Mouse (Mus musculus) adrenal gland, adult (tissue): ENCODE measurements around the gene Ddx27.
A peak's percentile ranks its signal among the peaks of the same experiment; 100 is the strongest.

Experiments used
- DNase-seq, 2 experiments: peaks; one replicate each; pipeline ENCODE4 v3.0.0; 2022 to 2023; ENCODE audit warnings: low spot score in 1 of 2; ENCODE audit not compliant: inconsistent age in 2 of 2

Ddx27 gene

DNA sequence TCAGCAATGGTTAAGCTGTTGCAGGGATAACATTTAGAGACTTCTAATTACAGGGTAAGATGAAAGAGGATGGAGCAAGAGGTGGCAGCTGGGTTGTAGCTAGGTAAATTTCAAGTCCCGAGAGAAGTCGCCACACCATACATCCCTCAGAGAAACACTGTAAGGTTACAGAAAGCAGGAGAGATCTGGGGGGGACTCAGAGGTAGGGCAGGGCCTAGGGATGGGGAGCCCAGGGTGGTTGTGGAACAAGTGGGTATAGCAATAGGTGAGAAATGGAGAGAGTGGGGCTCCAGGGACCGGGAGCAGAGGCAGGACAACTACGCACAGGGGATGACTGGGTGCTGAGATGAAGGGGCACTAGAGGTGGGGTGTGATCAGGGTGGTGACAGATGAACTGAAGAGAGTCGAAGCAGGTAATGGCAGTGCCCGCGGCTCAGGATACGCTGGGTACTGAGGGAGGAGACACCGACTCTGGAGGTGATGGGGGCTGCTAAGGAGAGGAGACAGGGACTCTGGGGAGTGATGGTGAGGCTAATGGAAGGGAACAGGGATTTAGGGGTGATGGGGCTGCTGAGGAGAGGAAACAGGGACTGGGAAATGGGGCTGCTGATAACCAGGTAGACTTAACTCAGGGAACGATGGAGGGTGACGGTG is 46.5 kb downstream of the Ddx27 start:
- peak; percentile 43 to 76 for DNase-seq

DNA sequence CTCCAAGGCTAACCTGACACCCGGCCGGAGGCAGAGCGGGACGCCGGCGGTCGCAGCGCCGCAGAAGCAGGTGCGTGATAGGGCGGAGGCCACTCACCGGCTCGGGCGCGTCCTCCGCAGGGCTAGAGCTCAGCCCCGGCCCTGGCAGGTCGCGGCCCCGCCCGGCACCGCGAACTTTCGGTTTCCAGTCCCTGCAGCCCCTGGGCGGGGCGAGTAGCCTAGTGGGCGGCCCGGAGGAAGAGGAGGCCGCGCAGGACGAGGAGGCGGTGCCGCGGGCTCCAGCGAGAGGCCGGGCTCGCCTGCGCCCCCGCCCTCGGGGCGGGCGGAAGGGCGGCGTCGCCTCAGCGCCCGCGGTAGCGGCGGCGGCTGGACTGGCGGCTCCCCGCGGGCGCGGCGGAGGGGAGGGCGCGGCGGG is 47.5 kb downstream of the Ddx27 start:
- peak; percentile 98 for DNase-seq

DNA sequence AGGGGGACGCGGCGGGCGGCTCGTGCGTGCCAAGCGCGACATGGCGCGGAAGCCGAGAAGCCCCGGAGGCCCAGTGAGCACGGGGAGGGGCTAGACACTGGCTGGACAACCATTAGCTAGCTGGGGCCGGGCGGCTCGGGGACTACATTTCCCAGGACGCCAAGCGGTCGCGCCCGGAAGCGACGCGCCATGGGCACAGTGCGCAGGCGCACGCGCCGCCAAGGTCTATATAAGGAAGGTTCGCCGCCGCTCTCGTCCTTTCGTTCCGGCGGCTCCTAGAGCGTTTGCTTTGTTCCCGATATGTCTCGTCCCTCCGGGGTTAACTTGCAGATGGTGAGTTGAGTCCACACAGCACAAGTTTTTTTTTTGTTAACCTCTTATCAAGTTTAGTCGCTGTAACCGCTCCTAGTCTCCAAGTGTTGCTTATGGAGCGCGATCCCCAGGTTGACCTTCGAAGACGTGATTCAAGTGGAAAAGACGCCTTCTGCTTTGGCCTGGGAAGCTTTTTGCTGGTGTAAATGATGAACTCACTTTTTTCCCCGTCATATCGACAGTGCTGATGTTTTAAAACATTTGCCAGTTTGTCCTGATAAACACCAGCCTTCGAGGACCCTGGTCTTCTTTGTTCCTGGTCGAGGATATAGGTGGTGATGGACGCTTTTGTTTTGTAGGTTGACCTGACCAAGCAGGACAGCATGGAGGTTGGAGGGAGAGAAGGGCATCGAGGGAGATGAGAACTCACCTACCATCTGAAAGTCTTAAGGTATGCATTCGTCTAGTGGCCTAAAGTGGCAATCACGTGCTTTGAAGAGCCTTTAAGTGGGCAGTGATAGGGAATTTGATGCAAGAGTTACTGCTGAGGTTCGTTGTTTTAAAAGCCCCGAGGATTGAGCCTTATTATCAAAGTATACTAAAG is 48.2 kb downstream of the Ddx27 start, which contains the start of gene Znfx1:
Gene Znfx1, minus strand, starts transcription at position 51 of the 916 bp plus-strand sequence.
- peak; percentile 98 to 100 for DNase-seq

DNA sequence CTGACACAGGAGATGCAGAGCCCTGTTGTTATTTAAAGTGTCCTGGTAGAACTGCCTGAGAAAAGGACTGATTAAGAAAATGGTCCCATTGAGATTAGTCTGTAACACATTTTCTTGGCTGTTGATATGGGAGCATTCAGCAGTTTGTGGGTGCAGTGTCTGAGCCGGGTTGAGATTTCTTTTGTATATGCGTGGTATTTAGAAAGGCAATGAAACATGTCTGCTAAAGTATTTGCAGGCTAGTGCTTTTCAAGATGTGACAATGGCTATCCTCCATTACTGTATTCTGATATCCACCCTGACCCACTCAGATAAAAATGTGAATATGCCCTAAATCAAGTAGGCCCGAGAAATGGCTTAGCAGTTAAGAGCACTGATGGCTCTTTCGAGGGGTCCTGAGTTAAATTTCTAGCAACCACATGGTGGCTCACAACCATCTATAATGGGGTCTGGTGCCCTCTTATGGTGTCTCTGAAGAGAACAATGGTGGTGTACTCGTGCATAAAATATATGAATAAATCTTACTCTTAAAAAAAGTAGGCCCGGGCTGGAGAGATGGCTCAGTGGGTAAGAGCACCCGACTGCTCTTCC is 49.0 kb downstream of the Ddx27 start:
- peak in 1 of 2 experiments; percentile 58 for DNase-seq

DNA sequence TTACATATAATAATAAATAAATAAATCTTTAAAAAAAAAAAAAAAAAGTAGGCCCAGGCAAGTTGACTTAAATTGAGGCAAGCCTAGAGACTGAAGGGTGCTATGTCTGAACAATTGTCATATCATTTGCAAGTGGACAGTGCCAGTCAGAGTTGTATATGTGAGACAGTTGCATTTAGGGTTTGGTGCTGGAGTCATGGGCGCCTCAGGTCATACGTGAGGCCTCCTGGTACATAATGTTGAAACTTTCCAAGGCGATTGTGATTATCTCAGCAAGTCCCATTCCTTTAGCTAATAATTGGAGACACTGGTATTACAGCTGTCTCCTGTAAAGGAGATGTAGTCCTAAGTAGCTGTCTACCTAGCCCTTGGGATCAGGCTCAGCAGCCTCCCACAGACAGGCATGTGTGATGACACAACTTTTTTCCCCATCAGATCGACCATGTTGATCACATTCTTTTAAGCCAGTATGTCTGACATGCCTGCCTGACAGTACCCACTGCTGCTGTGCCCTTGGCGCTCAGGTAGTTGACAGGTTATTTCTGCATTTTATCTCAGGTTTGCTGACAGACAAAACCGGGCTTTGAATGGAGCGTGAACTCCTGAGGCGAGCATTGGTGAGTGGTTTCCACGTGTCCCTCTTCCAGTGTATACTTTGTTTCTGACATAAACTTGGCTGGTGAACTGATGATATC is 49.8 kb downstream of the Ddx27 start:
- DNase-seq = peak in 1 of 2 experiments; percentile 46

DNA sequence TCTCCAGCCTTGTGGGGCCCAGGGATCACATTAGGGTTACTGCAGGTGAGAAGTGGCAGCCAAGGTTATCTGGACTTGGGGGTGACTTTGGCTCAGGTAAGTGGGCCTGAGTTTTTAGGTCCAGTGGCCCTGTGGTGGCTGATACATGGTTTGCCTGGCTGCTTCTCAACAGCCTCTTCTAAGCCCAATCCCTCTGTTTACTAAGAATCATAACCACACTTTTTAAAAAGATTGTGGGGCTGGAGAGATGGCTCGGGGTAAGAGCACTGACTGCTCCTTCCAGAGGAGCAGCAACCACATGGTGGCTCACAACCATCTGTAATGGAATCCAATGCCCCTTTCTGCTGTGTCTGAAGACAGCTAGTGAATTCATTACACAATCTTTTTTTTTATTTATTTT is 51.0 kb downstream of the Ddx27 start:
- DNase-seq = no peak

DNA sequence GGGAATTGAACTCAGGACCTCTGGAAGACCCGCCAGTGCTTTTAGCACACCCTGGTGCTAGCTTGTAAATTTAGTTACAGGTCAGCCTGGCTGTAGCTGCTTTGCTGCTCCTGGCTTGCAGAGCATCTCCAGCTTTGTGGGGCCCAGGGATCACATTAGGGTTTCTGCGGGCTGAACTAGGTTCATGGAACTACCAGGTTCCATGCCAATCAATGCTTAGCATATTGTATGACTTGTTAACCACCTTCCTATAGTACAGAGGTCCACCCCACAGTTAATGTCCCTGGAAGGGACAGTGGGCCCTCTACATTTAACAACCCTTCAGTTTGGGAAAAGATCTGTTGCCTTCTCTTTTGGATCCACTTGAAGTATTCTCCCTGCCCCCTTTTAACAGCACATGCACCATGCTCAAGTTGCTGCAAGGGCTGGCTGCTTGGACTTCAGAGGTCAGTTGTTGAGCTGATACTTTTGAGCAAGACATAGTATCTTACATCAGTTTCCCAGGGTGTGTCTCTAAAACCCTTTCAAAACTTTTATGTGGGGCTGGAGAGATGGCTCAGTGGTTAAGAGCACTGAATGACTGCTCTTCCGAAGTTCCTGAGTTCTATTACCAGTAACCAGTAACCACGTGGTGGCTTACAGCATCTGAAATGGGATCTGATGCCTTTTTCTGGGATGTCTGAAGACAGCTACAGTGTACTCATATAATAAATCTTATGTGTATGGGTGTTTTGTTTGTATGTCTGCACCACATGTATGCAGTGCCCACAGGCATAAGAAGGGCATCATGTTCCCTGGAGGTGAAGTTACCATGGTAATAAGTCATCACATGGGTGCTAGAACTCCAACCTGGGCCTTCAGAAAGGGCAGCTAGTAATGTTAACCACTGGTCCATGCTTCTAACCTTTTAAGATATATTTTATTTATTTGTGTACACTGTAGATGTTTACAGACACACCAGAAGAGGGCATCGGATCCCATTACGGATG is 51.8 kb downstream of the Ddx27 start:
- no peak for DNase-seq

DNA sequence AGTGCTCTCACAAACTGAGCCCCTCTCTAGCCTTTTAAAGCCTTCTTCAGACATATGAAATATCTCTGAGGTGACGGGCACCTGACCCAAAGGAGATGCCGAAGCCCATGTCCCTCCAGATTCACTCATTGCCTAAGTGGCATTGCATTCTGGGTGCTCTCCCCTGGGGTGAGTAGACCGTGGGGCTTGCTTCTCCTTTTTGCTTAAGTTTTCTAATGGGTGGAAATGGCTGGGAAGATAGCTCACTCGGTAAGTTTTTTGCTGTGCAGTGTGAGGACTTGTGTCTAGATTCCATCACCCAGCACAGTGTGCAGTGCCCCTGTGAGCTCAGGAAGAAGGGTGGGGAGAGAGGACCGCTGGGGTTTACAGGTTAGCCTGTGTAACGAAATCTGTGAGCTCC is 52.6 kb downstream of the Ddx27 start:
- no peak for DNase-seq

DNA sequence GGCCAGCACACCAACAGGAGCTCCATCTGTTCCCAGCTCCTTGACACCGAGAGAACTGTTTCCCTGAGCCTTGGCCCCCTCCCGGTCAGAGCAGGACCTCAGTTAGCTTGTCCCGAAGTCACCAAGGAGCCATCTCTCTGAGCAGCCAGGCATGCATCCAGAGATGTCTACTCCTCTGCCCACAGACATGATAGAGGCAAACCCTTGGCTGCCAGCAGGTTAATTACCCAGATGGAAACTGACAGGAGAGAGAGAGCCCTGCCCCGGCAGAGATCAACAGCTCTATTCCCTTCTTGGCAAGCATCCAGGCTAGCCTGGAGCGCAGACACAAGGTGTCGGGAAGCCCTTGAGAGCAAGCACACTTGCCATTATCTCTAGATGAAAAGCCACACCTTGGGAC is 55.3 kb downstream of the Ddx27 start:
- no peak for DNase-seq

DNA sequence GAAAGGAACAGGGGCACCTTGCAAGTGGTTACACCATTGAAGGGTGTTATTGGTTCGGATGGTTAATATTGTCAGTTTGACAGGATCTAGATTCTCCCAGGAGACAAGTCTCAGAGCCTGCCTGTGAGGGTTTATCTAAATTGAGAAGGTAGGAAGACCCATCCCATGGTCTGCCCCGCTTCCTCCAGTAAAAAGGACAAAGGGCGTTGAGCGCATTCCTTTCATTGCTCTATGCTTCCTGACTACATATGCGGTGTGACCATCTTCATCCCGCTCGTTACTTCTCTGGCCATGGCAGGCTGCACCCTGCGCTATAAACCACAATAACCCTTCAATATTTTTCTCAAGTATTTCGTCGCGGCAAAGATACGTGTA is 56.3 kb downstream of the Ddx27 start:
- peak in 1 of 2 experiments; percentile 43 for DNase-seq

DNA sequence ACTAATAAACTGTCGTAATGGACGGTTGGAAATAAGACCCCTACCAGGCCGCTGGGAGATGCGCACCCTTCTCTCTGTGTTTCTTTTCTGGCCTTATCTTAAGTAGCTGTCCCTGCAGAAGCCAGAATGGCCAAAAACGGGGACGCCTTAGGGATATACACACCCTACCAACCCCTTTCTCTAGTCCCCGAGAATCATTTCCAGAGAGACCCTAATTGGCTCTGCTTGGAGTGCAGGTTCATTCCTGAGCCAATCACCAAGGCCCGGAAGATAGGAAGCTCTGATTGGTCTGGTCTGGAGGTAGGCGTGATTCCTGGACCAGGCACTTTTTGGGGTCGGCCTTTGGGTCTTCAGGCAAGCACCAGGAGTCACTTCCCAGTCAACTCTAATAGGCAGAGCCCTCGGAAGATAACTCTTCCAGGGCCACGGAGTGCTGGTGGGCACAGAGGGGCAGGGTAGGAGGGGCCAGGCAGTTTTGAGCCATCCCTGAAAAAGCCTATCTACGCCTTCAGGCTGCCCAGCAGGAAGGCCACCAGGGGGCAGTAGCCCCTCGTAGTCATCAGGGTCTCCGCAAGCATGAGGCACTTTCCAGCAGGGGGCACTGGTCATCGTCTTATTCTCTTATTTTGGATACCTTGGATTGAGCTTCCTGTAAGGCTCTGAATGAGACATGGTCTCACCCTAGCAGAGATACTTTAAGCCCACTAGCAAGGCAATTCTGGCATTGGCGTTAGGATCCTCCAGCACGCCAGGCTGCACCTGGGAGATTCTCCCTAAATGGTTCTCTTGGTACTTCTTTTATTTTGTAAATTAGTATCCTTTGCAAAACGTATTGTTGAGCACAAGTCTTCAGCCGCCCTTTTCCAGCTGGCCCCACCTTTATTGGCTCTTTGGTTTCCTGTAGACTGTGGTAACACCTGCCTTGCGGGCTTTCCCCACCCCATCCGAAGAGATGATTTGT is 56.9 kb downstream of the Ddx27 start:
- peak; percentile 93 to 98 for DNase-seq

DNA sequence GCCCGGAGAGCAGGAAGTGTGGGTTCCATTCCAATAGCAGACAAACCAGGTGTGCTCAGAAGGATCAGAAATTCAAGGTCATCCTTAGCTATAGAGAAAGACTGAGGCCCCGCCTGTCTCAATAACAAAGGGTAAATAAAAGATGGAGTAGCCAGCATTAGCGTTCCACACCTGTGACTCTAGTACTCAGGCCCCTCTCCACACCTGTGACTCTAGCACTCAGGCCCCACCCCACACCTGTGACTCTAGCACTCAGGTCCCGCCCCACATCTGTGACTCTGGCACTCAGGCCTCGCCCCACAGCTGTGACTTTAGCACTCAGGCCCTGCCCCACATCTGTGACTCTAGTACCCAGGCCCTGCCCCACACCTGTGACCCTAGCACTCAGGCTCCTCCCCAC is 59.6 kb downstream of the Ddx27 start:
- no peak for DNase-seq

DNA sequence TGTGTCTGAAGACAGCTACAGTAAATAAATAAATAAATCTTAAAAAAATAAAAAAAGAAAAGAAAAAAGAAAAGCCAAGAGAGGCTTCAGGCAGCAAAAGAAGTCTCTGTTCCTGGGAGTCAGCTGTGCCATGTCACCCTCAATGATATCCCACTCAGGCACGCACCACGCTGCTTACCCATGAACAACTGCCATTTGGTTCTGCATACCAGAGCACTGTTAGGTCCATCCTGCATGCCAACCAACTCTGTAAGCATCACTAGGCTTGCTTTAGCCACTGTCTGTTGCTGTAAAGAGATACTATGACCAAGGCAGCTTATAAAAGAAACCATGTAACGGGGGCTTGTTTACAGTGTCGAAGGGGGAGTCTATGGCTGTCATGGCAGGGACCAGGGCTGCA is 61.4 kb downstream of the Ddx27 start:
- no peak for DNase-seq

DNA sequence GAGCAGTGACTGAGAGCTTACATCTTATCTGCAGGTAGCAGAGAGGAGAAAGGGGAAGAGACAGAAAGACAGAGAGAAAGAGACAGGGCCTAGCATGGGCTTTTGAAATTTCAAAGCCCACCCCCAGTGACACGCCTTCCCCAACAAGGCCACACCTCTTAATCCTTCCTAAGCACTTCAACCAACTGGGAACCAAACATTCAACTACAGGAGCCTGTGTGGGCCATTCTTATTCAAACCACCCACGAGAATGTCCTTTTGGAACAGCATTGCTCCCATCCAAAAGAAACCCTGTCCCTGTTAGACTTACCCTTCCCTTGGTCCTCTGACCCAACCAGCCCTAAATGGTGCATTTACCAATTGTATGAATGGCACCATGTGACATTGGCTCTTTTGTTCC is 61.8 kb downstream of the Ddx27 start:
- no peak for DNase-seq

DNA sequence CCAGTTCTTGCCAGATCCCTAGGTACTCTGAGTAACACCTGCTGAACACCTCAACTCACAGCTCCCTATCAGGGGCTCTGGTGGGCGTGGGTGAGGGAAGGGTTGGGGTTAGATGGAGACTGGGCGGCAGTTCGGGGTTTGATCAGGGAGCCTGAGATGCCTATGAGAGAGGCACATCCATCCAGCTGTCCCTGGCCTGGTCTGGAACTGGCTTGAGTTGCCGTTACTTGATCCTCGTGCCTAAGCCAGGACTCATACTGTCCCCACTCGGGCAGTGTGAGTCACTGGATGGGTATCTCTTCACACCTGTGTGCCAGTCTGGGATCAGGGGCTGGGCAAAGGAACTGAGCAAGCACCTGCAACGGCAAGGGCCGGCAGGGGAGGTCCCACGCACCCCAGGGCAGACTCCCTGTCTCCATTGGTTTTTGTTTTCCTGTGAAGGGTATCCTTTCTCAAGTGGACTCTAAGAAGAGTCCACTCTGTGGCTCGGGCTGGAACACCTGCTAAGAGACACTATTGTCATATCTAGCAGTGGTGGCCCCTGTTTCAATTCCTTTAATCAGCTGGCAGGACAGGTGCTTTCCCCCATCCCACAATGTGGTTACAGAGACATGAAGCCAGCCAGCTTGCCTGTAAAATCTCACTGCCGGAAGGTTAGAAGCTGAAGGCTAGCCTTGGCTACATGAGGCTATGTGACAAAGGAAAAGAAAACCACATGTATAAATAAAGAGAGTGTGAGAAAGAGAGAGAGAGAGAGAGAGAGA is 62.4 kb downstream of the Ddx27 start:
- DNase-seq = no peak

DNA sequence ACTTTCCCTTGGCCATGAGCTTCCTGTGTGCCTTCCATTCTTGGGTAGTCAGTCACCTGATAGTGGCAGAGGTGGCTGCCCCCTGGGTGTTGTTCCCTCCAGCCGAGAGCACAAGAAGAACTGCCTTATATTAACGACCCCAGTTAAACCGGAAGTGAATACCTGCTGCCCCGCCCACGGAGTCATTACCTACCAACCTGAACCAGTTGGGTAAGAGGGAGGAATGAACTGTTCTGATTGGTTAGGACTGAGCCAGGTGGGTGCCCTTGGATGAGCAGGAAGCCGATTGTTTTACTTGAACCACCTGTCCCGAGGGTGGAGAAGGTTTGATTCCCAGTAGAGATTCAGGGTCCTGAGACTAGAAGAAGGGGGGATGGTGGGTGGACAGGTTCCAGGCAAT is 63.5 kb downstream of the Ddx27 start:
- no peak for DNase-seq

DNA sequence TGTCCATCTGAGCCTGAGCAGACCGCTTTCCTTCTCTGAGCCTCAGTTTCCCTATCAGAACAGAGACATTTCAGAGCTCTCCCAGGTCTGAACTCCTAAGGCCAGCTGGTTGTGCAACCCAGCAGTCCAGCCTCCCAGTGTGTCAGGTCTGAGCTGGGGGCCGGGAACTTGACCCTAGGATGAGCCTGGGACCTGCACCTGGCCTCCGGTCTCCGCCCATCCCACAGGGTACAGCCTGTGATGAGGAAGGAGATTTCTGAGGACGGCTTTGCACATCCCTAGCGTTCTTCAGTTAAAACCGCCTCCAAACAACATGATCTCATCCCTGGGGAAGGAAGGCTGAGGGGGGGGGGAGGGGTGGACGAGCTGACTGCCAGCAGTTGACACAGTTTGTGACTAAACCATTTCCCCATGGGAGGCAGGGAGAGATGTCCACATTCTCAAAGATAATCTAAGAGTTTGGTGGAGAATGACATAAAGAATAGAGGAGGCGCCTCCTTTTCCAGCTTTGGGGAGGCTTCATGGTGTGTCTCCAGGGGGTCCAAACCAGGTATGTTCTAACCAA is 64.0 kb downstream of the Ddx27 start:
- no peak for DNase-seq
